Mouse (Mus musculus) forebrain, postnatal 0 days (tissue): ENCODE measurements around the gene Ier5. TPM values are rescaled to one million over a fixed set of nuclear protein-coding genes. Genes with fewer than 3 reads are reported as not detected.

Experiments used
- ATAC-seq: fragments of 200-750 bp; cut with Nextera tagmentation; 2 replicates; pipeline ENCODE4 v1.8.0; 2017; ENCODE audit warnings: mild to moderate bottlenecking, moderate library complexity
- DNase-seq: peaks from one replicate; pipeline ENCODE4 v3.0.0-alpha.2; 2015
- H3K27ac ChIP-seq: fragments of 300-500 bp; sonication (generic); 2 replicates; pipeline ENCODE4 v1.5.1; 2014; ENCODE audit warnings: low read depth, mild to moderate bottlenecking, antibody characterized with exemption, low read length, moderate library complexity, mixed read lengths
- H3K27me3 ChIP-seq: fragments of 300-500 bp; sonication (generic); 2 replicates; pipeline ENCODE4 v1.6.1; 2014; ENCODE audit warnings: mild to moderate bottlenecking, low read length, mixed read lengths; ENCODE audit not compliant: insufficient read depth
- H3K36me3 ChIP-seq: fragments of 300-500 bp; sonication (generic); 2 replicates; pipeline ENCODE4 v1.6.1; 2014; ENCODE audit warnings: mild to moderate bottlenecking, moderate library complexity; ENCODE audit not compliant: insufficient read depth
- H3K4me1 ChIP-seq: fragments of 300-500 bp; sonication (generic); 2 replicates; pipeline ENCODE4 v1.6.1; 2014; ENCODE audit warnings: antibody characterized with exemption; ENCODE audit not compliant: insufficient read depth
- H3K4me2 ChIP-seq: fragments of 300-500 bp; sonication (generic); 2 replicates; pipeline ENCODE4 v1.6.1; 2014; ENCODE audit warnings: low read depth, mild to moderate bottlenecking, moderate library complexity
- H3K4me3 ChIP-seq: fragments of 300-500 bp; sonication (generic); 2 replicates; pipeline ENCODE4 v1.5.1; 2014; ENCODE audit warnings: low read depth, low read length, mixed read lengths
- H3K9ac ChIP-seq: fragments of 300-500 bp; sonication (generic); 2 replicates; pipeline ENCODE4 v1.6.1; 2014; ENCODE audit warnings: mild to moderate bottlenecking
- H3K9me3 ChIP-seq: fragments of 300-500 bp; sonication (generic); 2 replicates; pipeline ENCODE4 v1.6.1; 2016; ENCODE audit warnings: low read length
- CTCF ChIP-seq: sonication (generic); IDR thresholded peaks from 2 replicates; pipeline ENCODE4 v1.5.1; 2016; ENCODE audit warnings: antibody characterized with exemption, control low read depth, low read depth
- WGBS: fragments of 180-500 bp; shearing (Covaris S2); extraction: QIAGEN DNeasy Blood & Tissue Kit; methylation state at CpG from one replicate; pipeline ENCODE4 v1.1.7; 2014; 5-methylcytosine and 5-hydroxymethylcytosine counted together
- polyA plus RNA-seq: library from polyadenylated mRNA; unstranded; fragments of >200 nt; fragmentation: Nextera tagmentation; extraction: Ambion mirVana; gene quantifications from 2 replicates; pipeline ENCODE4 v1.2.1, GENCODE M21; 2015
- total RNA-seq: library from RNA; depleted of rRNA; stranded (reverse); fragments of >200 nt; gene quantifications from 2 replicates; pipeline ENCODE4 v1.2.3, GENCODE M21; 2014

The Ier5 gene
- total and polyA plus RNA-seq, 2 experiments from 2014 or later: 9.4 to 46.0 TPM

DNA sequence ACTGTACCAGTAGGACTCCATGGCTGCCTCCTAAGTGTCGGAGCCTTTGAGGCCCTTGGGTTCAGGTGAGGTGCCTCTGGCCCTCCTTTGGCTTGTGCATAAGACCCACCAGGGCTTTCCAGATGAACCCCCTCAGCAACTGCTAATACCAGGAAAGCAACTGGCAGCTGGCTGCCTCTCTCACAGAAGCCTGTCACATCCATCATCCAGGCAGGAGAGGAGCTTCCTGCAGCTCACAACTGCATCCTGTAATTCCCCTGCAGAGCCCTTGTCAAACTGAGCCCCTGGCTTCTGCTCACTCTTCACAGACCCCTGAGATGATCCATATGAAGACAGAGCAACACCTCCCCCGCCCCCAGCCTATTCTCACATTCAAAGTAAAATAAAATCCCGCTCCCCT lies 21.8 kb downstream of the Ier5 start:
- no peak for TF ChIP-seq CTCF
- Histone ChIP-seq H3K36me3 (no peaks in the 10 kb centered on the region), H3K4me2 (no peak overlapping the region), H3K4me1 (peaks cover 11% of the 10 kb centered on the region), H3K27me3 (no peaks in the 10 kb centered on the region), H3K27ac (no peak overlapping the region), H3K9me3 (no peaks in the 10 kb centered on the region), H3K9ac (no peak overlapping the region), H3K4me3 (no peak overlapping the region)
- DNase-seq: no peak
- ATAC-seq: no peak
- 81% methylated on average over 3 of the region's 3 CpGs for WGBS

DNA sequence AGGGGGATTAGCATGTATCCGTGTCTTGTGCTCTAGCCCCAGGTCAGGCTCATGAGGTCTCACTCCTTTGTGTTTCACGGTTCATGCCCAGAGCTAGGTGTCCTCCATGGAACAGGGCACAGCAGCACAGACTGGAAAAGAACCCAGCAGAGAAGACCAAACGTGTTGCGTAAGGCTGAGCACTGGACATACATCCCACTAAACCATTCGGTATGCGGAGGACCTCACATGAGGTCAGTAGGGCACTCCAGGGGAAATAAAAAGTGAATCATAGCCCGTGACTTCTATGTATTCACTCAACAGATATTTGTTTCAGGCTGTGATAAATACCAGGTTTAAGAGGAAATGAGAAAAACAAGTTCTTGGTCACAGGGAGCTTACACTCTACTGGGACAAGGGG lies 23.6 kb downstream of the Ier5 start:
- 92% methylated on average over 7 of the region's 7 CpGs for WGBS
- no peak overlapping the region for H3K9ac ChIP-seq
- no peak overlapping the region for H3K4me3 ChIP-seq
- H3K27me3 ChIP-seq: no peaks in the 10 kb centered on the region
- no peaks in the 10 kb centered on the region for H3K9me3 ChIP-seq
- no peak for TF ChIP-seq CTCF
- DNase-seq (no peak), ATAC-seq (no peak)
- H3K4me1 ChIP-seq: peaks cover 14% of the 10 kb centered on the region
- no peak overlapping the region for H3K4me2 ChIP-seq
- H3K36me3 ChIP-seq: no peaks in the 10 kb centered on the region
- H3K27ac ChIP-seq: no peak overlapping the region

DNA sequence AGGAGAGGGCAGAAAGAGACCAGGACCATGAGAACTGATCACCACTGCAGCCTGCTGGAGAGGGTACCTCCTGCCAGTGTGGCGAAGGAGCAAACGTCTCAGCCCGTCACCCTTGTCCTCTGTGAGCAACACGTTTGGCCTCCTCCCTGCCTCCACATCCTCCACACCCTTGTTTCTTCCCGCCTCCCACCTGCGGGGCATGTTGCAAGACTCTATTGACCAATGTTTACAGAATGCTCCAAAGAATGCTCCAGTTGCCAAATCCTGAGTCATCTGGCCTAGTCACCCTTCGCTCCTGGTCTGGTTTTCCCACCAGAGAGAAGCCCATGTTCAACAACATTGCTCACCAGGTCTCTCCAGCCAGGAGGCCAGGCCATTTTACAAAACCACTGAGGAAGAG lies 24.6 kb downstream of the Ier5 start:
- DNase-seq (no peak), ATAC-seq (no peak)
- no peak overlapping the region for H3K27ac ChIP-seq
- no peak overlapping the region for H3K4me3 ChIP-seq
- 64% methylated on average over 7 of the region's 7 CpGs for WGBS
- no peaks in the 10 kb centered on the region for H3K36me3 ChIP-seq
- no peaks in the 10 kb centered on the region for H3K9me3 ChIP-seq
- no peaks in the 10 kb centered on the region for H3K27me3 ChIP-seq
- H3K4me2 ChIP-seq: no peak overlapping the region
- H3K4me1 ChIP-seq: peaks cover 16% of the 10 kb centered on the region
- no peak overlapping the region for H3K9ac ChIP-seq
- TF ChIP-seq CTCF: no peak

DNA sequence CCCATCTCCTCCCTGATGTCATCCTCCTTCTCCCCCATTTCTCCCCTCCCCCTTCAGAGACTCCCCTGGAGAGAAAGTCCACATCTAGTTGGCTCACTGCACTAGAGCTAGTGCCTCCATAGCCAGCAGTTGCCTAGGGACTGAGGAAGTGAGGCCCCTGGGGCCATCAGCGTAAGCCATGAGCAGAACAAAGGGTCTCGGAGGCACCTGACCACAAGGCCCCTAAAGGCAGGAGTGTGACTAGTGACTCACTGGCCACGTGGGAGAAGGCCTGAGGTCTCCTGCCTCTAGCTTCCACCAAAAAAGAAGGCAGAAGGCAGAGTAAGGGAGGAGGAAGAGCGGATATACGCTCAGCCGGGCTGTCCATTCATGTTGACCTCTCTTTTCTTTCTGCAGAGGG lies 25.5 kb downstream of the Ier5 start:
- TF ChIP-seq CTCF: no peak
- Histone ChIP-seq H3K9ac (no peak overlapping the region), H3K9me3 (no peaks in the 10 kb centered on the region), H3K4me3 (no peak overlapping the region), H3K4me2 (no peak overlapping the region), H3K36me3 (no peaks in the 10 kb centered on the region), H3K4me1 (peaks cover 16% of the 10 kb centered on the region), H3K27ac (no peak overlapping the region), H3K27me3 (no peaks in the 10 kb centered on the region)
- 85% methylated on average over 6 of the region's 6 CpGs for WGBS
- no peak for DNase-seq
- ATAC-seq: no peak

DNA sequence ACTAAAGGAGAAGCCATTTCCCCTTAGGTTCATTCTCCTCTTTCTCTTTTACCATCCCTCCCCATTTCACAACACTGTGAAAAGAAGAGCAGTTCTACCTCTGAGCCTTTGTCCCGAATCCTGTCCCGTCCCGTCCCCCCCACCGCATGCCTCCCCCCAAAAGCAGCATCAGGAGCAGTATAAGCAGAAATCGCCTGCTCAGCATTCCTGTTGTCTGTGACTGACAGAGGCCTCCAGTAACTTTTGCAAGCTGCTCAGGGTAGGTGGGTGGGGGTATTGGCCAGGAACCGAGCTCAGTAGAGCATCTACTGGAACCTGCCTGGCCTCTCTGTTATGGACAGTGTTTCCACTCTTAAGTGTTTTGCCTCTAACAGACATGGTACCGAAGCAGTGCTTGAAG lies 26.3 kb downstream of the Ier5 start:
- Histone ChIP-seq H3K4me3 (no peak overlapping the region), H3K4me1 (peaks cover 16% of the 10 kb centered on the region), H3K9me3 (no peaks in the 10 kb centered on the region), H3K27me3 (no peaks in the 10 kb centered on the region), H3K27ac (no peak overlapping the region), H3K36me3 (no peaks in the 10 kb centered on the region), H3K4me2 (no peak overlapping the region), H3K9ac (no peak overlapping the region)
- no peak for TF ChIP-seq CTCF
- ATAC-seq (no peak), DNase-seq (no peak)
- 37% methylated on average over 7 of the region's 7 CpGs for WGBS

DNA sequence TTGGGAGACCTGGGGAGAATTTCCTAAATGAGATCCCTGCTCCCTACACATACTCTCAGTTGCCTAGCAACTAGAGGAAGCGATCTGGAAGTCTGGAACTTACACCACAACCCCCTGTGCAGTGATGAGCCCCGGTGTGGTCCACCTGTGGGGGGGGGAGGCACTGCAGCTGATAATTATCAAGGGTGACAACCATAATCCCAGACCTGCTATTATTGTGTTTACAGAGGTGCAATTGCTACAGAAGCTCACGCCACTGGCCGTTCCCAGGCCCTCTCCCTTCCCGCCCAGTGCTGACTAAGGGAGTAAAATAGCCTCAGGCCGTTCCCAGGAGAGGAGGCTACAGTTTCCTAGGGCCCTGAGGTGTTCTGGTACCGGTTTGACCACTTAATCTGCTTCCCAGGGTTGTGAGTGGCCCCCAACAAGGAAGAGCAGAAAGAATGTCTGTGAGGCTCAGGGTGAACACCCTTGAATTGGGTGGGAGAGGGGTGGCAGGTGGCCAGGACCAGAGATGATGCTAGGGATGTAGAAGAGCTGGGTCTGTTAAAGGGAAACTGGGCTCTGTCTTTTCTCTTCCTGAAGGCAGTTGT lies 28.1 kb downstream of the Ier5 start:
- no peaks in the 10 kb centered on the region for H3K9me3 ChIP-seq
- no peaks in the 10 kb centered on the region for H3K36me3 ChIP-seq
- peaks cover 12% of the 10 kb centered on the region for H3K4me1 ChIP-seq
- H3K9ac ChIP-seq: no peak overlapping the region
- H3K27me3 ChIP-seq: no peaks in the 10 kb centered on the region
- H3K27ac ChIP-seq: no peak overlapping the region
- H3K4me2 ChIP-seq: no peak overlapping the region
- DNase-seq (no peak), ATAC-seq (peak; percentile 81)
- TF ChIP-seq CTCF: no peak
- no peak overlapping the region for H3K4me3 ChIP-seq
- 26% methylated on average over 7 of the region's 7 CpGs for WGBS

DNA sequence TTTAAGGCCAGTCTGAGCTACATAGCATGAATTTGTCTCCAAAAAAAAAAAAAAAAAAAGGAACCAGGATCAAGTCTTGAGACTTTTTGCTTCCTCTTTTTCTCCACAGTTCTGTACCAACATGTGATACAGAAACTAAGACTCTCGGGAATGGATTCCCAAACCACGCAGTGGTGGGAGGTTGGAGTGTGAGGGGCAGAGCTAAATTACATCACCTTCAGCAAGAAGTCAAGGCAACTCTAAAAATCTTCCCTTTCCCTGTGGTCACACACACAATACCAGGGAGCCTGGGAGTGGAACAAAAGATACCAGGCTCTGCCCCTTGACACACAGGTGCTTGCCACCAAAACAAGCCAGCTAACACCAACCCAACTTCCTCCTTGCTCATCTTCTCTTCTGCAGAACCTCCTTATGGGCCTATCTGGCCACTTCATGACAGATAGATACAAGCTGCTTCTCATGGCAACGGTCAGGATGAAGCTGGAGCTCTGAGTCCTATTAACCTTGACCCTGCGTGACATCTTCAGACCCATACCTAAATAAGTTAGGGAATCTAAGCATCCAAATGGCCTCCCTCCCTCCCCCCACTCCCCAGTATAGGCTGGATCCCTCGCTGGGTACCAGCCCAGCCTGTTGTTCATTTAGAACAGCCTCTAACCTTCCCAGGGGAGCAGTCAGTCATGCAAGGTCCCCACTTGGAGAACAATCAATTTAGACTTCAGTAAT lies 28.7 kb downstream of the Ier5 start:
- Histone ChIP-seq H3K27me3 (no peaks in the 10 kb centered on the region), H3K9ac (no peak overlapping the region), H3K4me2 (no peak overlapping the region), H3K36me3 (no peaks in the 10 kb centered on the region), H3K9me3 (no peaks in the 10 kb centered on the region), H3K4me1 (peaks cover 12% of the 10 kb centered on the region), H3K4me3 (no peak overlapping the region), H3K27ac (no peak overlapping the region)
- no peak; the same call in 1 of the 2 replicates for ATAC-seq
- 59% methylated on average over 5 of the region's 5 CpGs for WGBS
- no peak for TF ChIP-seq CTCF
- DNase-seq: no peak
